Mouse (Mus musculus) midbrain, embryonic 14.5 days (tissue): ENCODE results near the gene Akr1c6. TPM values are rescaled to one million over a fixed set of nuclear protein-coding genes. Genes with fewer than 3 reads are reported as not detected.

Experiments used
- ATAC-seq: fragments of 200-750 bp; cut with Nextera tagmentation; 2 replicates; pipeline ENCODE4 v1.8.0; 2017; ENCODE audit warnings: moderate number of reproducible peaks, moderate library complexity; ENCODE audit not compliant: low FRiP score, low TSS enrichment
- DNase-seq: peaks from one replicate; pipeline ENCODE4 v3.0.0-alpha.2; 2015
- H3K27ac ChIP-seq: fragments of 300-500 bp; sonication (generic); replicated peaks from 2 replicates; pipeline ENCODE4 v1.5.1; 2014; ENCODE audit warnings: mild to moderate bottlenecking, low read depth, low read length, moderate library complexity
- H3K27me3 ChIP-seq: fragments of 300-500 bp; sonication (generic); 2 replicates; pipeline ENCODE4 v1.6.1; 2014; ENCODE audit warnings: low read length, control low read depth, mixed read lengths; ENCODE audit not compliant: control insufficient read depth, insufficient read depth
- H3K36me3 ChIP-seq: fragments of 300-500 bp; sonication (generic); 2 replicates; pipeline ENCODE4 v1.6.1; 2014; ENCODE audit warnings: low read length, control low read depth; ENCODE audit not compliant: control insufficient read depth, insufficient read depth
- H3K4me1 ChIP-seq: fragments of 300-500 bp; sonication (generic); 2 replicates; pipeline ENCODE4 v1.6.1; 2014; ENCODE audit warnings: mild to moderate bottlenecking, antibody characterized with exemption, low read length, control low read depth; ENCODE audit not compliant: control insufficient read depth, insufficient read depth
- H3K4me2 ChIP-seq: fragments of 300-500 bp; sonication (generic); 2 replicates; pipeline ENCODE4 v1.6.1; 2014; ENCODE audit warnings: mild to moderate bottlenecking, low read length, moderate library complexity
- H3K4me3 ChIP-seq: fragments of 300-500 bp; sonication (generic); replicated peaks from 2 replicates; pipeline ENCODE4 v1.5.1; 2014; ENCODE audit warnings: low read depth, low read length
- H3K9ac ChIP-seq: fragments of 300-500 bp; sonication (generic); replicated peaks from 2 replicates; pipeline ENCODE4 v1.6.1; 2014; ENCODE audit warnings: mild to moderate bottlenecking, low read length, moderate library complexity
- H3K9me3 ChIP-seq: fragments of 300-500 bp; sonication (generic); 2 replicates; pipeline ENCODE4 v1.6.1; 2016; ENCODE audit warnings: low read length, control low read depth, mixed read lengths; ENCODE audit not compliant: control insufficient read depth
- WGBS: fragments of 180-500 bp; shearing (Covaris S2); extraction: QIAGEN DNeasy Blood & Tissue Kit; methylation state at CpG from one replicate; pipeline ENCODE4 v1.1.7; 2014; 5-methylcytosine and 5-hydroxymethylcytosine counted together
- polyA plus RNA-seq: library from polyadenylated mRNA; unstranded; fragments of >200 nt; fragmentation: Nextera tagmentation; extraction: Ambion mirVana; gene quantifications from 2 replicates; pipeline ENCODE4 v1.2.1, GENCODE M21; 2014

Gene Akr1c6
- polyA plus RNA-seq, 1 experiment from 2014 or later = not detected

DNA sequence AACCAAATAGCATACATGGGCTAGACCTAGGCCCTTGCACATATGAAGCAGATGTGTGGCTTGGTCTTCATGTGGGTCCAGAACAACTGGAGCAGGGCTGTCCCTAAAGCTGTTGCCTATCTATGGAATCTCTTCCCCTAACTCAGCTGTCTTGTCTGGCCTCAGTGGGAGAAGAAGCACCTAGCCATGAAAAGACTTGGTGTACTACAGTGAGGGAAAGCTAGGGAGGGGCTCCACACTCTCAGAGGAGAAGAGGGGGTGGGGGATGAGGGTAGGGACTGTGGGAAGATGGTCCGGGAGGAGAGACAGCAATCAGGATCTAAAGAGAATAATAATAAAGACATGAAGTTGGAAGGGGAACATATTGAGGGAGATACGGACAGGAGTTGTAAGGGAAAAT lies 5.5 kb upstream of the Akr1c6 start:
- WGBS = 91% methylated on average over 2 of the region's 2 CpGs
- H3K4me2 ChIP-seq = no peak overlapping the region
- H3K4me1 ChIP-seq = no peaks in the 10 kb centered on the region
- no peaks in the 10 kb centered on the region for H3K9me3 ChIP-seq
- no peak overlapping the region for H3K4me3 ChIP-seq
- ATAC-seq (no peak), DNase-seq (no peak)
- no peaks in the 10 kb centered on the region for H3K27me3 ChIP-seq
- no peaks in the 10 kb centered on the region for H3K36me3 ChIP-seq
- H3K27ac ChIP-seq = no peak overlapping the region
- no peak overlapping the region for H3K9ac ChIP-seq

DNA sequence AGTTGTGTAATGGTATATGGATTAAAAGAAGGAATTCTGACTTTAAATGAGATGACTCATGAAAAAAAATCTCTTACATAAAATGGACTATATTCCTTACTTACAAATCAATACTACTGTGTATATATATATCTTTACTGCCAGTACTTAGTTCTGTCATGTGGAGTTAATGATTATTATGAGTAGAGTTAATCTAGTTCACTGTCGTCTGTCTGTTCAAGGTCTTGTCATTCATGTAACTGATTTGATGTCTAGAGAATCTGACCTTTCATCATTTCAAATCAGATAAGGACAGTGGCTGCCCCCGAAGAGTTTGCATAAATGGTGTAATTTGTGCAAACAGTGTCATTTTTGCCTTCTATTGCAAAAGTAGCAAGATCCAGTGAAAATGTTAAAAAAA lies 5.1 kb upstream of the Akr1c6 start:
- WGBS = 81% methylated on average over 2 of the region's 2 CpGs
- Histone ChIP-seq H3K36me3 (no peaks in the 10 kb centered on the region), H3K9me3 (no peaks in the 10 kb centered on the region), H3K9ac (no peak overlapping the region), H3K27ac (no peak overlapping the region), H3K4me1 (no peaks in the 10 kb centered on the region), H3K4me2 (no peak overlapping the region), H3K27me3 (no peaks in the 10 kb centered on the region), H3K4me3 (no peak overlapping the region)
- no peak for DNase-seq
- no peak for ATAC-seq

DNA sequence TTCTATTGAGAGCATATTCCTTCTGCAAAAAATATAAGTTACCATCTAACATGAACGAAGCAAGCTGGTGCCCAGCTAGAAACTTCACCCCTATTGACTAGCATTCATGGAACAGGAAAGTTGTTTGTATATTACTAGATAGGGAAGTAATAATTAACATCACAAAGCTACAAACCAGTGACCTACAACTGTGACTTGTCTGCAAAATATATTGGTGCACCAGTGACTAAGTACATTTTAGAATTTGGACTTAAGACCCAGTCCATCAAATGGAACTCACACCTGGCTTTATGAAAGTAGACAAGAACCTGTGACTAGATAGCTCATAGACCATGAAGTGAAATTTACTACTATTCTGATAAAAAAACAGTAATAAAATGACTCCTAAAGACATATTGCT lies 3.0 kb upstream of the Akr1c6 start:
- H3K4me1 ChIP-seq = no peaks in the 10 kb centered on the region
- no peaks in the 10 kb centered on the region for H3K36me3 ChIP-seq
- no peak overlapping the region for H3K4me2 ChIP-seq
- H3K9ac ChIP-seq = no peak overlapping the region
- DNase-seq (no peak), ATAC-seq (no peak)
- H3K4me3 ChIP-seq = no peak overlapping the region
- 77% methylated on average over 1 of the region's 1 CpGs for WGBS
- H3K9me3 ChIP-seq = no peaks in the 10 kb centered on the region
- no peak overlapping the region for H3K27ac ChIP-seq
- H3K27me3 ChIP-seq = no peaks in the 10 kb centered on the region

DNA sequence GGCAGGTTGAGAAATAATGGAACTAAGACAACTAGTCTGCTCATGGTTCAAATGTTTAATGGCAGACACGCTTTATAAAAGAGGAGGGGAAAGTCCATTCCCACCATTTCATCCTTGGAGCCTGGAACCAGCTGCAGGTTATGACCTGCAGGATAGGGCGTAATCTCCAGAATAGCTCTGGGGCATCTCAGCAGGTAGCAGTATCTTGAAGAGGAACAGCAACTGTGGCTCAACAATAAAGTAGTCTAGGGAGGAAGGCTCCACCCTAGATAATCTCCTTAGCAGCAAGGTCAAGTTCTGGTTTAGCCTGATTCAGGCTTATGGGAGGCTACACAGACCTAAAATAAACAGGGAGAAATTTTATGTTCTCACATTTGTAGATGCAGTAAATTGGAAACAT lies 31.5 kb downstream of the Akr1c6 start:
- H3K36me3 ChIP-seq = no peaks in the 10 kb centered on the region
- 91% methylated on average over 2 of the region's 2 CpGs for WGBS
- H3K4me3 ChIP-seq = no peak overlapping the region
- no peak overlapping the region for H3K9ac ChIP-seq
- no peaks in the 10 kb centered on the region for H3K4me1 ChIP-seq
- no peak for ATAC-seq
- no peak for DNase-seq
- H3K9me3 ChIP-seq = no peaks in the 10 kb centered on the region
- no peaks in the 10 kb centered on the region for H3K27me3 ChIP-seq
- H3K27ac ChIP-seq = no peak overlapping the region
- H3K4me2 ChIP-seq = no peak overlapping the region

DNA sequence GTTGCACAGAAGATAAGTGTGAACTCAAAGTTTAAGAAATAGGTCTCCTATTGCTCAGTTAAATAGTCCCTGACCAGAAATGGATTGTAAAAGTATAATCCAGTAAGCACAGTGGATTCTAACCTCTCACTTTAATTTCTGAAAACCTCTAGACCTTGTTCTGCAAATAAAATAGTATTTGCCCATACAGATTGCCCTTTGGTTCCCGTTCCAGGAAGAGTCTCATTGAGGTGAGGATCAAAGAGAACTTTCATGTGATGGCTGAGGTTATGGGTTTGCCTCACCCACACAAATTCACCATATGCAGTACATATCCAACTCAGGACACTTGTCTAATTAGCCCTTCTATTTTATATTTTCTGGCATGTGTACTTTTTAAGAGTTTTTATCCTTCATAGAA lies 33.8 kb downstream of the Akr1c6 start:
- no peaks in the 10 kb centered on the region for H3K36me3 ChIP-seq
- no peaks in the 10 kb centered on the region for H3K27me3 ChIP-seq
- H3K4me2 ChIP-seq = no peak overlapping the region
- H3K4me3 ChIP-seq = no peak overlapping the region
- ATAC-seq (no peak), DNase-seq (no peak)
- no peak overlapping the region for H3K9ac ChIP-seq
- H3K27ac ChIP-seq = no peak overlapping the region
- H3K4me1 ChIP-seq = no peaks in the 10 kb centered on the region
- 85% methylated on average over 1 of the region's 1 CpGs for WGBS
- H3K9me3 ChIP-seq = no peaks in the 10 kb centered on the region

Other genes starting within 250 kb of the Akr1c6 start
- 1.0 and 1.2 TPM in 2 replicates for gene Akr1c13, start 243.2 kb upstream of the Akr1c6 start, polyA plus RNA-seq
- 4.6 and 8.5 TPM in 2 replicates for gene Akr1c19, start 205.6 kb upstream of the Akr1c6 start, polyA plus RNA-seq
- not detected in 2 replicates for gene Akr1c12, start 154.9 kb upstream of the Akr1c6 start, polyA plus RNA-seq
- gene Akr1c20, start 89.0 kb downstream of the Akr1c6 start, polyA plus RNA-seq = not detected in 2 replicates
- not detected in 2 replicates for gene Akr1c21, start 139.8 kb downstream of the Akr1c6 start, polyA plus RNA-seq
- 37.1 and 46.1 TPM in 2 replicates for gene Akr1e1, start 174.9 kb downstream of the Akr1c6 start, polyA plus RNA-seq